Mouse (Mus musculus) embryonic fibroblast, embryonic 13.5 days (primary cell): ENCODE results near the gene Selenop.

Source experiments
- CTCF ChIP-seq: IDR thresholded peaks from 2 replicates; pipeline ENCODE4 v1.5.1; 2011; ENCODE audit warnings: mild to moderate bottlenecking, control low read depth, low read length, moderate library complexity, borderline replicate concordance; ENCODE audit not compliant: insufficient read depth
- POLR2A ChIP-seq: IDR thresholded peaks from 2 replicates; pipeline ENCODE4 v1.6.1; 2011; ENCODE audit warnings: low read depth, mild to moderate bottlenecking, control low read depth, low read length, moderate library complexity

DNA sequence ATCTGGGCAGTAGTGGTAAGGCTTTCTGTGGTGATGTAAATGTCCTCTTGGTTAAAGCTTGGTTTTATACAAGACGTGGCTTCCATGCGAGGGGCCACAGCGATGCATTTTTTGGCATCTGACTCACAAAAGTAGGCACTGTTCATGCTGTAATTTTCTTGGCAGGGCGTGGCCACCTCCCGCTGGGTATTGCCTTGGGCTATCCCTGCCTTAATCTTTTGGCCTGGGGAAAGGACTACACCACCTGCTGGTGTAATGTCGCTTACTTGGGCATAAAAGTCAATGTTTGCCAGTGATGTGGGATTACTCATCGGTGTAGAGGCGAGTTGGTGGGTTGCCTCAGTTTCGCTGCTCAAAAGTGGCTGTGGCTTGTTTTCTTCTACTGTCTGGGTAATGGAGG is 51.6 kb downstream of the Selenop start:
- TF ChIP-seq CTCF (no peak), POLR2A (no peak)
